Mouse (Mus musculus) megakaryocyte progenitor cell, adult 5-6 weeks (primary cell): Measurements from ENCODE around the gene Fcer2a. TPM values are rescaled to one million over a fixed set of nuclear protein-coding genes. Genes with fewer than 3 reads are reported as not detected.

Source experiments
- ATAC-seq: replicated peaks from 2 replicates; pipeline ENCODE4 v1.8.0; 2016; ENCODE audit warnings: mild to moderate bottlenecking, moderate TSS enrichment, inconsistent platforms; ENCODE audit not compliant: poor library complexity
- total RNA-seq, 2 experiments: library from RNA; stranded (forward) in 1 of 2; stranded (reverse) in 1 of 2; fragments of 157-497, 149-512 nt in 1 of 2; fragments of 200-1000 nt in 1 of 2; gene quantifications; 2 replicates each; pipeline versions ENCODE4 v1.2.3 to v1.2.4; 2015 to 2017

Fcer2a gene
- total RNA-seq (2015), result not detected in 2 replicates
- not detected in 2 replicates for total RNA-seq (2017)

DNA sequence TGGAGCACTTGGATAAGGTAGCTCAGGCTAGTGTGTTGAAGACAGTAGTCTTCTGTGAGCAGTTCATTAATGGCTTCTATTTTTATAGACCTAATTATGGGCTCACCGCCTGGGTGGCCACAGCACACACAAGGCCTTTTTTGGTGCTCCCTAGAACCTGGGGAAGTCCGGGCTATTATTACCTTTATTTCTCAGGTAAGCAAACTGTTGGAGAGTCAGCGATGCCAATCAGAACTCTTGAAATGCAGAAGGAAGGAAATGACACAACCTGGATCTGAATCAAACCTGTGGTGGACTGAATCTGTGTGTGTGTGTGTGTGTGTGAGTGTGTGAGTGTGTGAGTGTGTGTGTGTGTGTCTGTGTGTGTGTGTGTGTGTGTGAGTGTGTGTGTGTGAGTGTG, at the start of gene Fcer2a:
Gene Fcer2a, minus strand, starts transcription at position 55 of the 400 bp plus-strand sequence.
- ATAC-seq, result no peak

DNA sequence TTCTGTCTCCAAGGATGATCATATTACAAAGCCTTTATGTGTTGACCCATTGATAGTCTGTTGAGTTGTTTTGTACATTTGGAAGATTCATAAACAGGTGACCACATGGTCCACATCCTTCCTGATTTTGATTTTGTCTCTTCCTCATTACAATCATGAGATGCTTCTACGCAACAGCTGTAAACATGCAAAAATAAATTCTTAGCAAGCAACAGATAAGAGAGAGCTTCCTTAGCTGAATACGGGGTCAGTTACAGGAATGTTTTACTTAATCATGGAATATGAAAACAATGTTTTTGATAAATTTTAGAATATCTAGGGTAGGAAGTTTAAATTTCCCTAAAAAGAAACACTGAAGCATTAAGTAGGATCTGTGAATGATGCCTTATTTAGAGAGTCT, 43.0 kb upstream of the Fcer2a start:
- ATAC-seq, result no peak

DNA sequence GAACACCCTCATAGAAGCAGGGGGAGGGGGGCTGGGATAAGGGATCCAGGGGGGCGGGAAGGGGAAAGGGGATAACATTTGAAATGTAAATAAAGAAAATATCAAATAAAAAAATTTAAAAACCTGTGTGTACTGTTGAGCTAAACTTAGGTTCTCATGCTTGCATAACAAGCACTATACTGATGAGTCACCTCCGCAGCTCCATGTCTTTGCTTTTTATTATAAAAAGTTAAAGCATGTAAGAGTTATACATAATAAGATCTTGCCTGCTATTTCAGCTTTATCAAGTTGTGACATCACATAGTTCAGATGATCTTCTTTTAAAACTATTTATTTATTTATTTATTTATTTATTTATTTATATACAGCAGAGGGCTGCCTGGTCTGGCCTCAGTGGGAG, 41.6 kb upstream of the Fcer2a start:
- no peak for ATAC-seq

DNA sequence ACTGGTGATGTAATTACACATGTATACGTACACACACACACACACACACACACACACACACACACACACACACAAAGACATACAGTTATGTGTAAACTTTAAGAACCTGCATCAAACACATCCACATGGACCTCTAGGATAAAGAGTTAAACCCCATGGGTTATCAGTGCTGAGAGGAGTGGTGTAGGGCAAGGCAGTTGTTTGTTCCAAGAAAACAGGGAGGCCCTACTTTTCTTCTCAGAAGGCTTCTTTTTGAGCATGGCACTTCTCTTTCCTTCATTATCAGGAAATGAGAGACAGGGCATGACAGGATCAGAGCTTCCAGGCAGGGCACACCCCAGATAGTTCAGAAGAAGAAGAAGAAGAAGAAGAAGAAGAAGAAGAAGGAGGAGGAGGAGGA, 40.1 kb upstream of the Fcer2a start:
- no peak for ATAC-seq

DNA sequence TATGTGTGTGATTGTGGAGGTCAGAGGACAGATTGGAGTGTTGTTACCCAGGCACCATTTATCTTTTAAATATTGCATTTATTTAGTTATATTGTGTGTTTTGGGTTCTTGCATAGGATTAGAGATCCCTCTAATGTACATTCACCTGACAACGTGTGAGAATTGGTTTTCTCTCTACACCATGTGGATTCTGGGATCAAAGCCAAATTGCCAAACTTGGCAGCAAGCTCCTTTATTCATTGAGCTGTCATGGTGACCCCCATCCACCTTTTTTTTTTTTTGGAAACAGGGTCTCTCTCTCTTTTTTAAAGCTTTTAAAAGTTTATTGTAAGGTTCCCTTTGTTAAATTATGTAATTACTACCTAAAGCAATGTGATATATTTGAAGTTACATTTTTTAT, 27.1 kb upstream of the Fcer2a start:
- no peak for ATAC-seq

DNA sequence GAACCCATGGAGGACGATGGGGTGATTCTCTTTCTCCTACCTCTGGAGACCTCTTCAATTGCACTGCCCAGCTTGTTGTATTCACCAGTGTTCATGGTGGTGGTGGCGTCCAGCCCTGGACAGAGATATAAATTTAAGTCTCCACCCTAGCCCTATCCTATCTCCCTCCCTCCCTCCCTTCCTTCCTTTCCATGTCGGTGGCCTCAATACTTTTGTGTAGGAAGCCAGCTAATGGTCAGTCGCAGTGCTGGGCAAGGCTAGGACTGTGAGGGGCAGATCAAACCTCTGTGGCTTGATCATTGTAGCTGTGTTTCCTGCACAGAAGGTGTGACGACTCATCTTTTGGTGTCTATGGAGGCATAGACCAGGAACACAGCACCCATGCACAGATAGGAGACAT, 26.6 kb upstream of the Fcer2a start, which contains the start of gene Clec4g:
Gene Clec4g, minus strand, starts transcription at position 101 of the 400 bp plus-strand sequence.
- no peak for ATAC-seq

DNA sequence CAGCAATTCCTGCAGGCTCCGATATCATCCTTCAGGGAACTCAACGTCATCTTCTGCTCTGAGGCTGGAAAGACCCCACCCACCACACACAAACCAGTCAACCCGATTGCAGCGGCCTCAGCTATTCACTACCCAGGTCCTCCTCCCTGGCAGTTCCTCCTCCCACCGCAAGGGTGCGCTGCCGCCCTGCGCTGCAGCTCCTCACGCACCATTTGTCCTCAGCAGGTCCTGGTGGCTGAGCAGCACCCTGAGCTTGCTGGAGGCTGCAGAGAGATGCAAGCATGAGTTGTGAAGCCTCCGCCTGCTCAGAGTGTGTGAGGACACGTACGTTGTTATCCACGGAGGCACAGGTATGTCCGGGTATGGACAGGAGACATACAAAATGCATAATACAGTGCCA, 24.6 kb upstream of the Fcer2a start:
- peak; percentile 100 for ATAC-seq

DNA sequence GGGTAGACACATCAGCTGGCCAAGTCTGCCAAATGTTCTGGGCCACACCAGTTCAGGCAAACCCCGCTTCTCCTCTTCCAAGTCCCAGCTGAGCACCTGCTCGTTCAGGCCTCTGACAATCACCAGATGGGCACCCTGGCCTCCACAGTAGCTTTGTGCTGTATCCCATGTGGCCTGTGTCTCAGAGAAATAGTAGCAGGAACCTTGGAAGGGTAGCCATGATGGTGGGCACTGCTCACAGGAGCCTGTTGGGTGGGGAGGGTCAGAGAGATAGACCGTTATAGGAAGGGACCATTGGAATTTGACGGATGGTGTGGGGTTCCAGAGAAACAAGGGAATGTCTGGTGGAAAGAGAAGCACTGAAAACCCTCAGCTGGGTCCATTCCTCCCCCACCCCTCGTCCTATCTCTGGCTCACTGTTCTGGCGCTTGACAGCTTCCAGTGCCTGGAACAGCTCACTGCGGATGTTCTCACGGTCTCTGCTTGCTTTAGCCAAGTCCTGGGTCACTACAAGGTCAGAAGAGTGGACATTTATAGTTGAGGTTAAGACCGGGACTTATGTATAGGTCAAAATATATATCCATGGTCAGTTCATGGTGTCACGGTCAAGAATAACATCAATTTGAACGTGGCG, 23.5 kb upstream of the Fcer2a start:
- ATAC-seq, result no peak

DNA sequence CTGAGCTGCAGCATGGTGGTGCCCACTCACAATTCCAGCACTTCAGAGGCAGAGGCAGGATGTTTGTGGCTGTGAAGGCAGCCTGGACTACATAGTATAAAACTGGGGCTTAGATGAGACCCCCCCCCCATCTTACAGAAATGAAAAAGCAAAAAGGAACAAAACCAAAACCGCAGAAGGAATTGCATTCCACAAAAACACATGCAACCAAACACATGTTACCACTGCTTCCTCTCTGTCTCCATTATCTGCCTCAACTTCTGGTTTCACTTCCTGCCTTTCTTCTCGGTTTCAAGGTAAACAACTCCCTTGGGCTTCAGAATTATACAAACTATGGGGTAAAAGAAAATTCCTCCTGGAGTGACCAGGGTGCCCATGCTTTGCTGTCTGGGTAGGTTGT, 17.7 kb upstream of the Fcer2a start:
- ATAC-seq, result peak; percentile 88

DNA sequence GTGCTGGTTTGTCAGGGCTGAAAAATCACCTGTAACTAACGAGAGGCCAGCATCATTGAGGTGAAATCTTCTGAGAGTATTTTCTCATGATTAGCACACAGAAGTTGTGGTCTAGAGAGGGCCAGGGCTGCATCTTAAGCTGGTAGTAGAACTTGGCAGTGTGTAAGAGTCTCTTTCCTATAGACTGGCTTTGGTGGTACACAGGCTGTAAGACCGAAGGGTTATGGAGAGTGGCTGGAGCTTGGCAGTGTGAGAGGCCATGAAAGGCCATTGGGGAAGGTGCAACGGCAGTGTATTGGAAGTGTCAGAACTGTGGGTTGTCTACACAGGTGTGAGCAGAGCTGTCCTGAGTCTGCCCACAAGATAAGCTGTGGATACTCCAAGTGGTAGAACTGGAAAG, 16.3 kb upstream of the Fcer2a start:
- ATAC-seq, result peak; percentile 12; the same call in 1 of the 2 replicates

DNA sequence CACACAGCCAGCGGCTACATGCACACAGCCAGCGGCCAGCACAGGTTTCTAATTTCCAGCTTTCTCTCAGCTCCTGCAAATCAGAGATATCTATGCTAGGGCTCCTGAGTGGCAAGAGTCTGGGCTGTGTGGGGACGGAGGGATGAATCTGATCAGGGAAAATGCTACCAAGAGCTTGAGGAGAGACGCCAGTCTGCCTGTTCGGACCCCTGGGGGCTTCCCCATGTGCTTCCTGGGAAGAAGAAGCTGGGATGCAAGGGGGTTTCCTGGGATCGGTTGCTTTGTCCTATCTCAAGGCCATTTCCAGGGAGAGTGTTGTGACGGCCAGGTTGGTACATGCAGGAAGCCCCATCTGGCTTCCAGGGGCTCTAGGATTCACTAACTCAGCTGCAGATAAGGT, 13.6 kb upstream of the Fcer2a start:
- ATAC-seq, result no peak

DNA sequence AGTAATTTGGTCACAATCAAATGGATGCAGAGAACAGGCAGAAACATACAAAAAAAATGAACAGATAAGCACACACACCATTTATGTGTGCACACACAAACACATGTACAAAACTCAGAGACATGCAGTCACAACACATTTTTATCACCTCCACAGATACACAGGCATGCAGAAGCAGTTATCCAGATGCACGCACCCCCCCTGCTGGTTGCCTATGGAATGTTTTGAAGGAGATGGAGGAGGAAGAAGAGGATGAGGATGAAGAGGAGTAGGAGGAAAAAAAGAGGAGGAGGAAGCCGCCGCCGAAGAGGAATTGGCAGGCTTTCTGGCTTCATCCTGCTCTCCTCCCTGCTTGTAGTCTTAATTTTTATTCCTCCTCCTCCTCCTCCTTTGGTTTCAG, 11.7 kb upstream of the Fcer2a start:
- ATAC-seq, result peak; percentile 61

DNA sequence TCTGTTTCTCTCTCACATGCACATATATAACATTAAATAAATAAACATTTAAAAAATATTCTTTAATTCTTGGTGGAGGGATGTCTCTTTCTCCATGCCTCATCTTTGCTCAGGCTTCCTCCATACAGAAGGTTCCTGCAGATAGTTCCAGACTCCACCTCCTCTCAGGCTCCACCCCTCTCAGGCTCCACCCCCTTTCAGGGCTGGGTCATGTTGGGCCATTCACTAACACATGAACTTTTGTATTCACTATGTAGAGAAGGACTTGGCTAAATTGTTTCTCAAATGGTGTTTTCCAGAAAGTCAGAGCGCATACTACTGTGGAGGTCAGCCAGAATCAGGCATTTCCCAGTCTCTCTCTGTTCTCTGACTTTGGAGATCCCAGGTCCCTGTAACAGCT, 7.5 kb upstream of the Fcer2a start:
- peak; percentile 86 for ATAC-seq

DNA sequence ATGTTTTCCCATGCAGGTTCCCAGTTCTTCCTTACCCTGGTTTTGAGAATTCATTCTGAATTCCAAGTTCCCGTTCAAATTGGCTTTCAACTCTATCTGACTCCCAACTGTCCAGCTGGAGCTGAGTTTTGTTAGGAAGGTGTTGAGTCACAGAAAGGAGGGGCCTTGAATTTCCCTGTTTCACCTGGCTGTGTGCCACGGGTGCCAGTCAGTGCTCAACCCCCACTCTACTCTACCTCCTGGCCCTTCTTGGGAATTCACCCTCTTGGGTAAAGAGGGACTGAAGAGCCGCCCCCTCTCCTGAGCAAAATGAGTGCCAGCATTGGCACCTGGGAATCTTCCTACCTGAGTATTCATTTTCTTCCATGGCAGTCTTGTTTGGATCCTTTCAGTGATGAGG, 3.2 kb downstream of the Fcer2a start:
- ATAC-seq, result no peak

DNA sequence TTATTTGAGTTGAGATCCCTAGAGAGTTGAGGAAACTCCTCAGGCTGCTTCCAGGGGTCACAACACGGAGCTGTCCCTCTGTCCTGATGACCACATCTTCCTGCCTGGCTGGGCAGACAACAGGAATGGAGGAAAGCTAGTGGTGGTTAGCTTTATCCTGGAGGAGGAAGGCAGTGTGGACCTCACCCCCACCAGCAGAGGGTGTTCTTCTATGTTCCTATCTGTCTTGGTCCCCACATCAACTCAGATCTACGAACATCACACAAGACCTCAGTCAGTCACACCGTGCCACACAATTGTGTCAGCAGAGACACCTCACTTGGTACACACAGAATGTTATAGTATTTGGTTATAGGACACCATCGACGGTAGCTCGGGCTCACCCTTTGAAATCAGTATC, 6.4 kb downstream of the Fcer2a start:
- peak; percentile 51 for ATAC-seq

DNA sequence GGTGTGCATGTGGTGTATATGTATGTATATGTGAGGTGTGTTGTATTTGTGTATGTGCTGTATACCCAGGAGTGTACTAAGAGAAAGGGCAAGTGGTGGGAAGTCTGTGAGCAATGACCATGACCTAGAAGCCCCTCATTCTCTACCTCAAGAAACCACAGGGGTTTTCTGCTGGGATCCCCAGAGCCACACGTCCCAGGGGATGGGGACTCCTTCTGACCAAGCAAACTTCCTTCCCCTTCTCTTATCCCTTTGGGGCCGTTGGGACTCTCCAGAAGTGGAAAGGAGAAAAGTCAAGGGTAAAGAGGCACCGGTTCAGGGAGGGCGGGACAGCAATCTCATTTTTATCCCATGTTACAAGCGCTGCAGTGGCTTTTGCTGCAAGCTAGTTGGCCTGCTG, 8.6 kb downstream of the Fcer2a start:
- no peak for ATAC-seq

DNA sequence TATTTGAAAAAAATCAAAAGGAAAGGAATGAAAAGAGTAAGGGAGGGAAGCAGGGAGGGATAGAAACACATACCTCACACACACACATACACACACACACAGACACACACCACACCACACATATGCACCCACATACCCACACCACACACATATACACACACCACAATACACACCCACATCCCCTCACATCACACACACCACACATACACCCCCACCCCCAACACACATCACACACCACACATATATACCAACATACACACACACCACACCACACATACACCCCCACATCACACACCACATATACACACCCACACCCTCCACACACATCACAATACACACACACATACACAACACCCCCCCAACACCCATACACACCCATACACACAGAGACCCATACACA, 9.4 kb downstream of the Fcer2a start:
- ATAC-seq, result no peak

DNA sequence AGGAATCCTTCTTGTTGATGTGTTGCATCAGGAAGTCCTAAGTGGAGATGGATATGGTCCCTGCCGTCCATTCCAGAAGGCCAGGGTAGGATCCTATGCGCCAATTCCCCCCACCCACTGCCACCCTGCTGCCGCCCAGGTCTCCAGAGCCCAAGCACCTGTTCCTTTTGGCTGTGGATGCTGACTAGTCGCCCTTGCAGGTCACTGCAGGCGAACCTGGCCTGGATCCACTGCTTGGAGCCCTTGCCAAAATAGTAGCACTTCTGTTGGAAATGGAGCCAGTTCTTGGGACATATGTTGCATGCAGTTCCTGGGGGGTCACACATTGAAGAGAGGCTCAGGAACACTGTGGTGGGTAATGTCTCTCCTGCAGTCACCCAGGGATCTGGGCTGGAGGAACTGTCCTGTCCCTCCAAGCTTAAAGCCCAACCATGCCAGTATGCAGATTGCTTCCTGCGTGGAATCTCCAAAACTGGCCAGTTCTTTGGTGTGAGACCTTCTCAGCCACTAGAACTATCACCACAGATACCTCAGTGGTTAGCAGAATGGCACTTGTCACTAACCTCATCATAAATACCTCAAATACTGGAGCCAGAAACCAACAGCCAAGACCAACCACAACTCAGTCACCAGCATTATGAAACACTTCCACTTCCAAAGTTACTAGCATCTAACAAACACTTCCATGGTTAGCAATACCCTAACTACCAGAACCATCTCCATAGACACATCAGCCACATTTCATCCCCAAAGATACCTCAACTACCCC, 10.4 kb downstream of the Fcer2a start:
- peak; percentile 36; the same call in 1 of the 2 replicates for ATAC-seq

DNA sequence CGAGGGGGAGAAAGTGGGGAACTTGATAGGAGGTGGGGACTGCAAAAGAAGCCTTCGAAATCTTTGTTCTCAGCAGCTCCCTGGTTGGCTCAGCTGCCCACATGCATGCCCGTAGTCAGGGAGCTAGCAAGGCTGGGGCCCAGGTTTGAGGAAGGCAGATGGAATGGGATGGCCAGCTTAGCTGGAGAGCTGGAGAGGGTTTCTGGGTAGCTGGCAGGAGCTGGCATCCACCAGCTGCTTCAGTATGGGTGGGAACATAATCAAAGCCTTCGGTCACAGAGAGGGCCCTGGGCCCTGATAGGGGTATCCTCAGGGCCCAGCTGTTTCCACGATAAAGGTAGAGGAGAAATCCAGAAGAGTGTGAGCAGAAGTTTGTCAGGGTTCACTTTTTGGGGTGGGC, 11.5 kb downstream of the Fcer2a start:
- ATAC-seq, result no peak

DNA sequence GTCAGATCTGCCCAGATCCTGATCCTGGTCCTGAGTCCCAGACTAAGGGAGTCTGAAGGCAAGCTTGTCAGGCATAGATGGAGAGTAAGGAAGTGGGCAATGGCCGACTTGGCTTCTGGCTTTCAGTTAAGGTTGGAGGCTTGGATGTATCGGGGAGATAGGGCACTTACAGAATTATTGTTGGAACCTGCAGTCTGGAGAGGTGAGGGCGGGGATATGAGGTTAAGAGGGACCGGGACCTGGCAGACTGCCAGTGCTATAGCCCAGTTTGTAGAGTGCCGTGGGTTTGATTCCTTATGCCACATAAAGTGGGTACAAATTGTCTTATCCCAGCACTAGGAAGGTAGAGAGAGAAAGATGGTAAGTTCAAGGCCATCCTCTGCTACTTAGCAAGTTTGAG, 14.3 kb downstream of the Fcer2a start:
- no peak for ATAC-seq

DNA sequence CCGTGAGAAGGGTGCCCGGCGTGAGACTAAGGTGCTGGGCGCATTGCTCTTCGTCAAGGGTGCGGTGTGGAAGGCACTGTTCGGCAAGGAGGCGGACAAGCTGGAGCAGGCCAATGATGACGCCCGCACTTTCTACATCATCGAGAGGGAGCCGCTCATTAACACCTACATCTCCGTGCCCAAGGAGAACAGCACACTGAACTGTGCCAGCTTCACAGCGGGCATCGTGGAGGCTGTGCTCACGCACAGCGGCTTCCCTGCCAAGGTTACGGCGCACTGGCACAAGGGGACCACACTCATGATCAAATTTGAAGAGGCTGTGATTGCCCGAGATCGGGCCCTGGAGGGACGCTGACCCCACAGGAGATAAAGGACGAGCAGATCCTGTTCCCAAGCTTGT, 14.7 kb downstream of the Fcer2a start:
- ATAC-seq, result no peak

DNA sequence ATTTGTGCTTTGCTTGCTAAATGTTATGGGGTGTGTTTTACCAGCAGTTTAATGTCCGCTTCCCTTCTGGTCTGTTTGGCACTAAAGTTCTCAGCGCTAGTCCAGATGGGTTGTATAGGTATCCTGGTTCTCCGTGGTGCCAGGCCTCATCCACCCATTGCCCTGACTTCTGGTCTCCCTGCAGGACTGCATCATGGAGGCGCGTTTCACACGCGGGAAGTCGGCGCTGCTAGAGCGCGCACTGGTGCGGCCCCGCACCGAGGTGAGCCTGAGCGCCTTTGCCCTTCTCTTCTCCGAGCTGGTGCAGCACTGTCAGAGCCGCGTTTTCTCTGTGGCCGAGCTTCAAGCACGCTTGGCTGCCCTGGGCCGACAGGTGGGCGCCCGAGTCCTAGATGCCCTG, 15.1 kb downstream of the Fcer2a start:
- ATAC-seq, result no peak
